Mouse (Mus musculus) urinary bladder, postnatal 0 days (tissue): ENCODE data around the gene Fgl2. TPM values are rescaled to one million over a fixed set of nuclear protein-coding genes. Genes with fewer than 3 reads are reported as not detected.

Source experiments
- polyA plus RNA-seq: library from polyadenylated mRNA; unstranded; fragments of >200 nt; fragmentation: Nextera tagmentation; extraction: Ambion mirVana; gene quantifications from 2 replicates; pipeline ENCODE4 v1.2.1, GENCODE M21; 2015

Gene Fgl2
- 2.5 and 5.2 TPM in 2 replicates for polyA plus RNA-seq

DNA sequence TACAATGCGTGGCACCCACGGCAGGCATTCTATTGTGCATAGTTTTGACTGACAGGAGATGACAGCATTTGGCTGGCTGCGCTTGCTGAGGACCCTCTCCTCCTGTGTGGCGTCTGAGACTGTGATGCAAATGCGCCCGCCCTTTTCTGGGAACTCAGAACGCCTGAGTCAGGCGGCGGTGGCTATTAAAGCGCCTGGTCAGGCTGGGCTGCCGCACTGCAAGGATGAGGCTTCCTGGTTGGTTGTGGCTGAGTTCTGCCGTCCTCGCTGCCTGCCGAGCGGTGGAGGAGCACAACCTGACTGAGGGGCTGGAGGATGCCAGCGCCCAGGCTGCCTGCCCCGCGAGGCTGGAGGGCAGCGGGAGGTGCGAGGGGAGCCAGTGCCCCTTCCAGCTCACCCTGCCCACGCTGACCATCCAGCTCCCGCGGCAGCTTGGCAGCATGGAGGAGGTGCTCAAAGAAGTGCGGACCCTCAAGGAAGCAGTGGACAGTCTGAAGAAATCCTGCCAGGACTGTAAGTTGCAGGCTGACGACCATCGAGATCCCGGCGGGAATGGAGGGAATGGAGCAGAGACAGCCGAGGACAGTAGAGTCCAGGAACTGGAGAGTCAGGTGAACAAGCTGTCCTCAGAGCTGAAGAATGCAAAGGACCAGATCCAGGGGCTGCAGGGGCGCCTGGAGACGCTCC lies at the start of gene Fgl2:
Fgl2 (plus strand) TSS at position 150 of the 687 bp plus-strand sequence.

DNA sequence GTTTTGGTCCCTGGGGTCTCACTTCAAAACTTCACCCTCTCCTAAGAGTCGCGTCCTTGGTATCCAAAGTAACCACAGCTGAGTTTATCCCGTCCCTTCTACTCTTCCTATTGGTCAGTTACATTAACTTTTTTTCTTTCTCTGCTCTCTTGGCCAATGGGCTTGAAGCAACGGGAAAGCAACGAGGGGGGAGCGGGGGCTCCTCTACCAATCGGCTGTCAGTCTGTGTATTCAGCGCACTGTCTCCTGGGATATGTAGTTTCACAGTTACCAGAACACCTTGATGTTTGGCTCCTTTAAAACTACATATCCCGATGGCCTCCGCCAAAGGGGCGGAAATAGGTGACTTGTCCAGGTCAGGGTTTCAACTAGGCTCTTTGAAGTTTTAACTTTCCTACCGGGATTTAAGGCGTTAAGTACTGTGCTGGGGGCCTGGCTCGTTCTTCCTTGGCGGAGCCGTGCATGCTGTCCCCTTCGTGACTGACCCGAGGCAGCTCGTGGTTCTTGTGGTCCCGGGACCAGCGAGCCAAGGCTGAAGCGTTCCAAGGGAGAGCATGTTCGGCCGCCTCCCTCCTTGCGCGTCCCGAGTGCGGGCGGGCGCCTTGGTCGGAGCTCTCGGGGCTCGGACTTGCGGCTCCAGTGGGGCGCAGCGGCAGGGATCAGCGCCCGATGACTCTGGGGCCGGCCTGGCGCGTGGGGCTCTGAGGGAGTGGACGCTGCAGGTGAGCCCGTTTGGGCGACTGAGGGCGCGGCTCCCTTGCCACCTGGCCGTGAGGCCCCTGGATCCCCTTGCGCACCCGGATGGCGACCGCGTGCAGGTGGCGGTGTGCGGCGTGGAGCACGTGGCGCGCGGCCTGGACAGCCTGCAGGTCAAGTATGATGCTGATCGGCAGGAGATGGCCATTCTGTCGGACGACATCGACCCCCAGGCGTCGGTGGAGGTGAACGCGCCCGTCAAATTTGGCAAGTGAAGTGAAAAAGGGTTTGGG lies 52.5 kb downstream of the Fgl2 start, which contains the start of the genes Ccdc146 and Fam185a:
Ccdc146 (minus strand) TSS at position 64 of the 989 bp plus-strand sequence.
Fam185a (plus strand) TSS at position 345 of the 989 bp plus-strand sequence.

Other genes starting within 250 kb of the Fgl2 start
- 1.4 and 3.0 TPM in 2 replicates for gene Gsap, start 186.4 kb upstream of the Fgl2 start, polyA plus RNA-seq
- gene Ccdc146, start 52.0 kb downstream of the Fgl2 start, polyA plus RNA-seq = 0.22 and 0.40 TPM in 2 replicates
- gene Fam185a, start 52.3 kb downstream of the Fgl2 start, polyA plus RNA-seq = 1.9 and 2.1 TPM in 2 replicates
- gene Lrrc17, start 170.9 kb downstream of the Fgl2 start, polyA plus RNA-seq = 18.0 and 21.3 TPM in 2 replicates